Mouse (Mus musculus): ENCODE measurements at regions not wholly inside any gene's neighbourhood (a gene's known extent, or its start where the extent isn't known, plus 50 kb on each side); places are given as distances from the start of the nearest gene placed in this dataset.

- TF ChIP-seq CTCF (IDR thresholded peaks at IDR 0.05; ENCODE audit: control insufficient read depth, insufficient read depth, insufficient replicate concordance, low read depth, low read length) = no peak
- no peak for TF ChIP-seq POLR2A (IDR thresholded peaks at IDR 0.05; ENCODE audit: control insufficient read depth, low read depth, low read length)
These were observed 191.0 kb downstream of the Csl start for GRCm38 (mm10) chr10:99568424-99568823.
